Mouse (Mus musculus) cerebellum, adult 2 months (tissue): ENCODE measurements at regions not wholly inside any gene's neighbourhood (a gene's known extent, or its start where the extent isn't known, plus 50 kb on each side); places are given as distances from the start of the nearest gene placed in this dataset.
"Not testable (repeated sequence)": the region's sequence is repeated elsewhere in the genome, so short reads cannot be mapped to it uniquely, and the experiment has no call there.

Experiments
- CTCF ChIP-seq: fragments of 200-500 bp; IDR thresholded peaks from 2 replicates; pipeline ENCODE4 v1.5.1; 2011; ENCODE audit warnings: low read depth, mild to moderate bottlenecking, control low read depth, low read length, moderate library complexity, borderline replicate concordance; ENCODE audit not compliant: insufficient read depth
- POLR2A ChIP-seq: fragments of 200-500 bp; IDR thresholded peaks from 2 replicates; pipeline ENCODE4 v1.6.1; 2011; ENCODE audit warnings: low read length, control low read depth, borderline replicate concordance; ENCODE audit not compliant: insufficient read depth

GRCm38 (mm10) chr8:5442243-5442642, 337.1 kb upstream of the Slc10a2 start:
- TF ChIP-seq CTCF, POLR2A: not testable (repeated sequence)
